Mouse (Mus musculus) spleen, adult 10 weeks (tissue): ENCODE measurements around the gene Olfr1156. TPM values are rescaled to one million over a fixed set of nuclear protein-coding genes. Genes with fewer than 3 reads are reported as not detected.

Source experiments
- polyA plus RNA-seq: library from polyadenylated mRNA; stranded (reverse); fragments of 350-450 nt; fragmentation: Illumina TruSeq; extraction: RNeasy Lipid Tissue Mini Kit (QIAGEN cat#74804); gene quantifications from one replicate; pipeline ENCODE4 v1.2.3, GENCODE M21; 2015; ENCODE audit warnings: low replicate concordance; ENCODE audit not compliant: insufficient read depth

Olfr1156 gene
- polyA plus RNA-seq = not detected

GRCm38 (mm10) chr2:87953000-87953399 lies at the start of gene Olfr1156:
Gene Olfr1156, minus strand, starts transcription at chr2:87953100.

GRCm38 (mm10) chr2:87989813-87990212 lies 36.9 kb upstream of the Olfr1156 start, which contains the start of gene Olfr1158:
Gene Olfr1158, plus strand, starts transcription at chr2:87990113.

GRCm38 (mm10) chr2:87974563-87974962 lies 21.7 kb upstream of the Olfr1156 start, which contains the start of gene Olfr74:
Gene Olfr74, minus strand, starts transcription at chr2:87974663.

GRCm38 (mm10) chr2:87968199-87968598 lies 15.3 kb upstream of the Olfr1156 start, which contains the start of gene Olfr1157:
Gene Olfr1157, minus strand, starts transcription at chr2:87968299.

GRCm38 (mm10) chr2:87945037-87945436 lies 7.9 kb downstream of the Olfr1156 start, which contains the start of gene Olfr1155:
Gene Olfr1155, minus strand, starts transcription at chr2:87945137.

GRCm38 (mm10) chr2:87905066-87905465 lies 47.8 kb downstream of the Olfr1156 start, which contains the start of gene Olfr1154:
Gene Olfr1154, minus strand, starts transcription at chr2:87905166.

Other genes with a start within 250 kb of the Olfr1156 start
- not detected for gene Olfr1137, start 239.9 kb downstream of the Olfr1156 start, polyA plus RNA-seq
- gene Olfr1138, start 213.1 kb downstream of the Olfr1156 start, polyA plus RNA-seq = not detected
- not detected for gene Olfr1140, start 209.3 kb downstream of the Olfr1156 start, polyA plus RNA-seq
- not detected for gene Olfr1141, start 199.1 kb downstream of the Olfr1156 start, polyA plus RNA-seq
- not detected for gene Olfr152, start 173.6 kb downstream of the Olfr1156 start, polyA plus RNA-seq
- not detected for gene Olfr1143, start 152.5 kb downstream of the Olfr1156 start, polyA plus RNA-seq
- gene Olfr1145, start 143.3 kb downstream of the Olfr1156 start, polyA plus RNA-seq = not detected
- not detected for gene Olfr1148, start 122.6 kb downstream of the Olfr1156 start, polyA plus RNA-seq
- not detected for gene Olfr1150-ps1, start 109.1 kb downstream of the Olfr1156 start, polyA plus RNA-seq
- not detected for gene Olfr1151, start 97.2 kb downstream of the Olfr1156 start, polyA plus RNA-seq
- not detected for gene Olfr1152, start 86.6 kb downstream of the Olfr1156 start, polyA plus RNA-seq
- not detected for gene Olfr1153, start 58.1 kb downstream of the Olfr1156 start, polyA plus RNA-seq
- gene Olfr1154, start 47.9 kb downstream of the Olfr1156 start, polyA plus RNA-seq = not detected
- not detected for gene Olfr1155, start 8.0 kb downstream of the Olfr1156 start, polyA plus RNA-seq
- not detected for gene Olfr1157, start 15.2 kb upstream of the Olfr1156 start, polyA plus RNA-seq
- gene Olfr74, start 21.6 kb upstream of the Olfr1156 start, polyA plus RNA-seq = not detected
- gene Olfr1158, start 37.0 kb upstream of the Olfr1156 start, polyA plus RNA-seq = not detected
- gene Olfr1160, start 55.2 kb upstream of the Olfr1156 start, polyA plus RNA-seq = not detected
- gene Olfr1161, start 69.7 kb upstream of the Olfr1156 start, polyA plus RNA-seq = not detected
- not detected for gene Olfr73, start 84.6 kb upstream of the Olfr1156 start, polyA plus RNA-seq
- not detected for gene Olfr1162, start 98.0 kb upstream of the Olfr1156 start, polyA plus RNA-seq
- not detected for gene Olfr1163, start 118.7 kb upstream of the Olfr1156 start, polyA plus RNA-seq
- not detected for gene Olfr1164, start 140.9 kb upstream of the Olfr1156 start, polyA plus RNA-seq
- gene Olfr1166, start 175.2 kb upstream of the Olfr1156 start, polyA plus RNA-seq = not detected
- gene Olfr1167, start 202.1 kb upstream of the Olfr1156 start, polyA plus RNA-seq = not detected
- gene Olfr1168, start 228.8 kb upstream of the Olfr1156 start, polyA plus RNA-seq = not detected